Mouse (Mus musculus) forelimb bud, embryonic 11.5 days (tissue): ENCODE measurements around the gene Tmem191c.

ENCODE experiments used
- DNase-seq: peaks from one replicate; pipeline ENCODE4 v3.0.0-alpha.2; 2012; ENCODE audit warnings: low read depth, low spot score

Gene Tmem191c

DNA sequence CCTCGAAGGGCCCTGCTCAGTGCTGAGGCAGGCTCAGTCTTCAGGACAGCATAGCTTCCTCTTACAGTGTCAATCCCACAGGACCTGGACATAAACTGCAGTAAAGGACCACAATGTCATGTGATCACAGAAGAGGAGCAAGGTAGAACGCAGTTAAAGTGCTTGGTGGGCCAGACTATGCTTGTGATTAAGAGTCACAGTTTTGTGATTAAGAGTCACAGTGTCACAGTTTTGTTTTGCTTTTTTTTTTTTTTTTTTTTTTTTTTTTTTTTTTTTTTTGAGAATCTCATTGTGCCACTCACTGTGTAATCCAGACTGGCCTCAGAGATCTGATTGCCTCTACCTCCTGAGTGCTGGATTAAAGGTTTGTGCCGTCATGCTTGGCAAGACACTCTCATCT lies 9.8 kb upstream of the Tmem191c start:
- no peak for DNase-seq

DNA sequence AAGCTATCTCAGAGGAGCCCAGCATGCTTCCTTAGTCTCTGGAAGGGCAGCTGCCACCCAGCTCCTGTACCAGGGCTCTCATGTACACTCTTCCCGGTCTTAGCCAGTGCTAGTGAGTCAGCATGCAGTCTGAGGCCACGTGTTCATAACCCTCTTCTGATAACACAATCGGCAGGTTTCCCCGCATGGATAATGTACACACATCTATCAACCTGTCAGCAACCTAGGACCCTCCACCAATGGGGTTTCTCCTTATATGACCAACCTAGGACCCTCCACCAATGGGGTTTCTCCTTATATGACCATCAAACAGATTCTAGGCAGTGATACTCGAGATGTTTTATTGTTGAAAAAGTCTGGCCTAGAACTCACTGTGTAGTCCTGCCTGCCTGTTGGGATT lies 7.9 kb upstream of the Tmem191c start:
- no peak for DNase-seq

DNA sequence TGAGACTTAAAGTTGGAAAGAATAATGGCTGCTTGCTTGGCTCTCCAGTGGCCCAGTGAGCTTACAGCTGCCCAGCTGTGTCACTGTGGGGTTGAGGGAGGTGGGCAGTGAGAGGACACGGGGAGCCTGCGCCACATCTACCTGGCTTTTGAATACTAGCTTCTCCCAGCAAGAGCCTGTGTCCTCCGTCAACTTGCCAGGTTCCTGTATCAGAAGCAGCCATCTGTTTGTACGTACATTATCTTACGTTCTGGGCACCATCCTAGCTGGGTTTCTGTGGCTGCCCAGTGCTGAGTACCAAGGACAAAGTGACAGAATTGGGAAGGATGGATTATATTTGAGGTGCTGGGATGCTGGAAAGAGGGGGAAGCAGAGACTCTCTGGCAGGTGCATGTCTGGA lies 6.0 kb upstream of the Tmem191c start:
- DNase-seq: no peak

DNA sequence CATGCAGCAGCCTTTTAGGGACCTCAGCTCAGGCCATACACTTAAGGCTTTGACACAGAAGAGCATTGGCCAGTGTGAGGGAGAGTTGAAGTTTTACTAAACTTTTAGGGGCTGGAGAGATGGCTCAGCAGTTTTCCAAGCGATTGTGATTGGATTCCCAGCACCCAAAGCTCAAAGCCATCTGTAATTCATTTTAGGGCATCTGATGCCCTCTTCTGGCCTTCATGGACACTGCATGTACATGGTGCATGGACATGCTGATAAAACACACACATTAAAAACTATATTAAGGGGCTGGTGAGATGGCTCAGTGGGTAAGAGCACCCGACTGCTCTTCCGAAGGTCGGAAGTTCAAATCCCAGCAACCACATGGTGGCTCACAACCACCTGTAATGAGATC lies 4.8 kb upstream of the Tmem191c start:
- no peak for DNase-seq

DNA sequence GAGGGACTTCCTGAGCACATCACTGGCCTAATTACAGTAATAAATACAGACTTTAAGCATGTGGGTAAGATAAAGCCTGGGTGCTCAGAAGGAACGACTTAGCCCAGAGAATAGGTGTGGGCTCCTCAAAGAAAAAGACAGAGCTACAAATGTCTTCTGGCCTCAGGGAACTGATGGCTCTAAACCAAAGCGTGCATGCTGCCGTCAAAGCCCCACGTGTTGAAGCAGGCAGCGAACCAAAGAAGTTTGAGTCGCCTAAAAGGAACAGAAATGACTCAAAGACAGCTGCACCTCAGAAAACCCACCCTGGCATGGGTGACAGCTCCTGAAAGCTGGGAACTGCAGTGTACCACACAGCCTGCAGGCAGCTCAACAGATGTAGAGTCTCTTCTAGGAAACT lies 4.0 kb upstream of the Tmem191c start:
- DNase-seq: no peak

DNA sequence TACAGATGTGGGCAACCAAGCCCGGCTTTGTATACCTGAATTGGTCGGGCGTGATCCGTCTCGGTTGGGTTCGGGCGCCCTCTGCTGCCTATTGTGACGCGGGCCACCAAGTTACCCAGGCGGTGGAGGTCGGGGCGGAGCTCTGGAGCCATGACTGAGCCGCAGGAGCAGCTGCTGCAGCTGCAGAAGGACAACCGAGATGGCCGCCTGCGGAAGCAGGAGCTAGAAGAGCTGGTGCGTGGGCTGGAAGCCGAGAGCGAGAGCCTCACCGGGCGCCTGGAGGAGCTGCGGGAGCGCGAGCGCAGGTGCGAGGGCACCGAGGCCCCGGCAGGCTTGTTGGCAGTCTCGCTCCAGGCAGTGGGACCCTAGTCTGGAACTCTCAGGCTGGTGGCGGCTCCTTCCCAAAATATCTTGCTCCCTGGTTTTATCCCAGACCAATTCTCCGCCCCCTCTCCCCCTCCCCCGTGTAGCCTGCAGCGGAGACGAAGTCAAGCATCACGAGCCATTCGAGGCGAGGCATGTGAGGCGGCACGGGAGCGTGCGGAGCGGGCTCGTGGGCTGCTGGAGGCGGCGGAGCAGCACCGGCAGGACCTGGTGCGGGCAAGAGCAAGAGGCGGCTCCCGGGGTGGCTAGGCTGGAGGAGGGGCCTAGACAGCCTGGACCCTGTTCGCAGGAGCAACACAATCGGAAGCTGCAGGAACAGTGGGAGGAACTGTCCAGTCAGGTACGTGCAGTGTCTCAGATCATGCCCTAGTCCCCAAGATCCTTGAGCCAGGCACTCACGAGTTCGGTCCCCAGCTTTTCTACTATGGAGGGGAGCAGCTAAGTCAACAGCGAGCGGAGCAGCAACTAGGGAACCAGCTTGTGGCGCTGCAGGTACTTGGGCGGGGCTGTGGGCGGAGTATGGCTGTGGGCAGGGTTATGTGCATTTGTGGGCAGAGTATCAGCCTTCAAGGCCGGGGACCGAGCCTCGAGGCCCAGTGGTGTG lies 581 bp downstream of the Tmem191c start:
- peak; percentile 89 for DNase-seq

DNA sequence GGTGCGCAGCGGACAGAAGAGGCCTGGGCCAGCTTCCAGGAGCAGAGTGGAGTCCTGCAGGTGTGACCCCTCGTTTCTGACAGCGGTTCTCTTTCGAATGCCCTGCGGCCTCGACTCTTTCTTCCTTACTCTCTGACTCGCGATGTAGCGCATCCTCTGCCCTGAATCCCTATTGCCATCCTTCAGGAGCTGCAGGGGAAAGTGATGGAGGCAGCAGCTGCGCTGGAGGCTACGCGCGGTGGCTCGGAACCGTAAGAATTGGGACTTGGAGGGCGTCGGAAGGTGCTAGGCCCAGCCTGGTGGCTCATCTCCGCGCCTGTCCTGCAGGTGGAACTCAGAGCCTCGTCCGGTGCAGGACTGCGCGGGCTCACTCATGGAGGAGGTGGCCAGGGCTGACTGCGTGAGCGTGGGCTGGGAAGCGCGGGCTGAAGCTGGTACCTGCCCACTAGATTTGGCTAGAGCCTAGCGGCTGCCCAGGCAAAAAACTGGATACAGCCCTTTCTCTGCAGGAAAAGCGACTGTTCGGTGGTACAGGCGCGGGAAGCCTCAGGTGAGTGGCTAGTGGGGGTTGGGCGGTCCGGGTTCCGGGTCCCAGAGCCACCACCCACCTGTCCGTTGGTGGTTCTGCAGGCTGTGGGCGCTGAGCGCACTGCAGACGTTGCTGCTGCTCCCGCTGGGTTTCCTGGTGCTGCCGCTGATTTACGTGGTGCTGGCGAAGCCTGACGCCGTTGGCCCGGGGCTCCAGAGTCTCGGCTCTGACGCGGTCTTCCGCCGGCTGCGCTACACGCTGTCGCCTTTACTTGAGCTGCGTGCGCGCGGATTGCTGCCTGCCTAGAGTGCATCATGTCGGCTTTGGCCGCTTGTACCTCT lies 1.7 kb downstream of the Tmem191c start:
- DNase-seq: peak; percentile 48

DNA sequence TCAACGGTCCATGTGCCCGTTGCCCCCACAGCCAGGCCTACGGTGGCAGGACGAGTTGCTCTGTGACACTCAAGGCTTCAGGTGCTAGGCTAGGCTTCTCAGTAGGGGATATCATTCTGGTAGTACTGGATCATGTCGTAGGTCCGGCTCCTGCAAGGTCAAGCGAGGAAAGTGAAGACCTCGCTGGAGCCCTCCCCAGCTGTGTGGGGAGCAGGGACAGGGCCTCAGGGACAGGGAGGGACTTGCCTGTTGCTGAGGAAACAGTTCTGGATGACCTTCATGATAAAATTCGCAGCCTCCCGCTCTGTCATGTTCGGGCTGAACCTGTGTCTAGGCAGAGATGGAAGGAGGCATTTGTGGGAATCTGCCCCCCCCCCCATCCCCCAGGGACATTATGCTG lies 4.6 kb downstream of the Tmem191c start:
- DNase-seq: no peak

DNA sequence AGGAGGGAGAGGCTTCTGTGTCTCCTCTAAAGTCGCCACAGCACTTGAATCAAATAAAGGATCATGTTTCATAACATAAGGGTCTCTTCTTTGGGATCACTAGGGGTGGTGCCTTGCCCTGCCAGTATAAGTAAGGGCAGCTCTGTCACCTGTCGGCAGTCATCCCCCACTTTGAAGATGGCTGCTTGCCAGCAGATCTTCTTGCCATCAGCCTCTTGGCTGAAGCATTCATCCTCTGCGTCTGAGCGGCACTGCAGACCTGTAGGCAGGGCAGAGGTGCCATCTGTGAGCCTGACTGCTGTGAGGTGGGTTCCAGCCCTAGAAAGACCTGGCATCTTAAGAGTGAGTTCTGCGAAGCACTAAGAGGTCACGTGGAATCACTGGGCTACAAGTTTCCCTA lies 7.3 kb downstream of the Tmem191c start:
- no peak for DNase-seq

DNA sequence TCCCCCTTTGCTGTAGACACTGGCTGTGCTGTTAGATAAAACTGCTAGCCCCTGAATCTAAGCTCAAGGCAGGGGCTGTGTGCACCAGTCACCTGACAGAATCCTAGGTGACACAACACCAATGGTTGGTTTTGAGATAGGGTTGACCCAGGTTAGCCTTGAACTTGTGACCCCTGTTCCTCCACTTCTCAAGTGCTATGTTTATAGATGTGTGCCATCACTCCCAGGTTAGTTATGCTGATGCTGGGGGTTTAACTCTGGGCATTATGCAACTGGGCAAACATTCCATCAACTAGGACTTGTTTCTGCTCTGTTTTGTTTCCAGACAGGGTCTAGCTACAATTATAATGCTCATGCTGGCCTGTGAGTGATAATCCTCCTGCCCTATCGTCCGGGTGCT lies 11.2 kb downstream of the Tmem191c start:
- DNase-seq: no peak

DNA sequence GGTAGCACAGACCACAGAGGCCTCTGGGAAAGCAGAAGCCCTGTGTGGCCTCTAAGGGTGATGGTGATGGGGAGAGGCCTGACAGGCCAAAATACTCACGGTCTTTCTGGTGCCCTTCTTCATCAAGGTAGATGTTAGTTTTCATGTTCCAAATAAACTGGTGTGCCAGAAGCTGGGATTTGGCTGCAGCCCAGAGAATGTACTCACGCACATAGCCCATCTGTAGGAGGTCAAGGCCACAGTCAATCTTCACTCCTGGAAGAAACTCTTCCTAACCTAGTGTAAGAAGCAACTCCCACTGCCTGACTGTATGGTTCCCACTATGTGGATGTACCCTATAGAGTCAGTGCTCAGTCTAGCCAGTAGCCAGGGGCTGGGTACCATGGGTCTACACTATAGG lies 15.1 kb downstream of the Tmem191c start:
- no peak for DNase-seq

DNA sequence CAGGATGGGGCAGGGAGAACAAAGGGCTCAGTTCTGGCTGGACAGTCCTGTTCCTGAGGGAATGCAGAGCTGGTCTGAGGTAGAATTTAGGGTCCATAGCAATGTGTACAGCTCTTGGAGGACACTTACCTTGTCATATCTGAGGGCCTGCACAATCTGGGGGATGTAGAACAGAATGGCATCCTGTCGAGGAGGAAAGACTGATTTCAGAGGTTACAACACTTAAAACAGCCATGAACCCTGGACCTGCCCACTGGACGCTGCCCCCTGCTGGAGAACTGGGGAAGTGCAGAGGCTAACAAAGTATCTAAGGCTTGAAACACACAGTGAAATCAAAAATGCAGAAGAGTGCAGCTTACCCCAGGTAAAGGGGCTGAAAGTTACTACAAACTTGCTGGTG lies 16.9 kb downstream of the Tmem191c start:
- peak; percentile 79 for DNase-seq

DNA sequence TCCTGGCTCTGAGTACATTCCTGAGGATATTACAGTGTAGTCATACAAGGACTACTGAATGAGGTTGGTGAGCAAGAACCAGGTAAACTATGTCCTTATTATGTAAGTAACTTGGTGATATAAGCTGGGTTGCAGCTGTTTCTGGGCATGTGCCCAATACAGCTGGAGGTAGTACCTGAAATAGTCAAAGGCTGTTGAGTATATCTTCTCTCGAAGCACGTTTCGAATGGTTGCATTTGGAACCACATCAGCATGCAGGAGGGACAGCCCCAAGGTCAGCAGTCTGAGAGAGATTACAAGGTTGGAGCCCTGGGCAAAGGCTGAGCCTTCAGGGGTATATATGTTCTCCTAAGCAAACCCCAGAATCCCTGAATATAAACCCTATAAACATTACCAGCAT lies 24.9 kb downstream of the Tmem191c start:
- no peak for DNase-seq

DNA sequence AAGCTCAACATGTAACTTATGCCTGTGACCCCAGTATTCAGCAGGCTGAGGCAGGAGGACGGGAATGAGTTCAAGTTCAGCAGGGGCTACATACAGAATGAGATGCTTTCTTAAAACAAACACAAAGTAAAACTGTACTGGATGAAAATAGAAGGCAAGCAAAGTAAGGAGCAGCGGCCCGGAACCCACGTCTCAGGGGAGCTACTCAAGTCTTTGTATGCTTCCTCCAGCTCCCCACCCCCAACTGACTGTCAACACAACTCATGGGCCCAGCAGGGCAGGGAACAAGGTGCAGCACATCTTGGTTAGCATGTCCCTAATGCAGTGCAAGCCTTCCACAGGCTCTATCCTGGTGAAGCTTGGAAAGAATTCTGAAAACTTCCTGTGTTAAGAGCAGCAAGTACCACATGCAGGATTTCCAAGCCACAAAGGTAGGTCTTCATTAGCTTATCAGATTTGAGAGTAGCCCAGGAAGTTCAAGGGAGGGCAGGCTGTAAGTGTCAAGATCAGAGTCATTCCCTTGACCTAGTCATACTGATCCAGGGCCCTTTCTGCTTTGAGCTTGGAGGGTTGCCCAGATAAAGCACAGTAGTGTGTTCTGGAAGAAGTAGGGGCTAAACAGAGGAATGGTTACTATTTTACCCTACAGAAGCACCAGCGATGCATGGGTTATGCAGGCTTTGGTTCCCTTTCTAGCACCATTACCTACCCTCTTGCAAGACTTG lies 27.8 kb downstream of the Tmem191c start:
- no peak for DNase-seq

DNA sequence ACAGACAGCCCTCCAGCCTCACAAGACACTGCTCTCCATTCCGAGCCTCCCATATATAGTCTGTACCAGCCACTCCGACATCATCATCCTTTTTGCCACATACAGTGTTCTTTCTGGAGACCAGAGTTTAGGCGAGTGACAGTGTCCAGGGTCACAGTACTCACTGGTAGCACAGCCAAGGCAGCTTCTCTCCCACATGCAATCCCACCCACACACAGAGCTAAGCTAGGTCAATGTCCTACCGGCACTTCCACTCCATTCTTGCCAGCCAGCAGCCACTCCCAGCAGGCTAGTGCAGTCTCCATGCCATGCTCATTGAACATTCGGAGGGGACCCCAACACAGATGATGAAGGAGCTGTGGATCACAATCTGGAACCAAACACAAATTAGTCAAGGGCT lies 31.6 kb downstream of the Tmem191c start:
- no peak for DNase-seq

DNA sequence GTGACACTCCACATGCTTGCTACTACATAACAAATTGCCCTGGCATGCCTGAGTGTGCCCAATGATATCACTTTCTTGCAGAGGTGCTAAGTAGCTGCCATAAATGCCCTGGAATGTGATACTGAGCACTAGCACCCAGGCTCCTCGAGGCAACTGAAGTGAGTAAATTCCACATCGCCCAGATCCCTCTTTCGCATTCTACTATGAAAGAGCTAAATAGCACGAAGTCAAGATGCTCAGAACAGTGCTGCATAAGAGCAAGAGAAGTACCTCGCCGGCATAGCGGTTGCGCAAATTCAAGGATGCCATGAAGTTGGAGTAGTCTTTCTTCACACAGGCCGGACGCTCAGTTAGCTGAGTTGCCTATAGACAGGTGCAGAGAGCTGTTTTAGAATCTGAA lies 33.2 kb downstream of the Tmem191c start:
- DNase-seq: no peak

DNA sequence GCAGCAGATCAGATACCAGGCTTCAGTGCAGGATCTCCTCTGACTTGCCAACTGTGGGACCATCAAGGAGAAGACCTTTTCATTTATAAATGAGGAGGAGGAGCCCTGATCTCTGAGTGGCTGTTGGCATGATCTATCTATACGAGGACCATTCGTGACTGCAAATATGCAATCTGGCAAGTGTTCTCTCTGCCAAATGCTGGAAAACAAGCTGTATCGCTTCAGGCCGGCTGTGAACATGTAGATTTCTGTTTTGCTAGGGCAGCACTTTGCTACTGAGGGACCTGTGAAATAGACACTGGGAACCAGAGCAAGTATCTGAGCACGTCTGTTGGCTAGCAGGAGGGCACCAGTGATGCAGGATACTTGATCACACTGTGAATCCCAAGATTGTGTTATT lies 36.7 kb downstream of the Tmem191c start:
- no peak for DNase-seq

DNA sequence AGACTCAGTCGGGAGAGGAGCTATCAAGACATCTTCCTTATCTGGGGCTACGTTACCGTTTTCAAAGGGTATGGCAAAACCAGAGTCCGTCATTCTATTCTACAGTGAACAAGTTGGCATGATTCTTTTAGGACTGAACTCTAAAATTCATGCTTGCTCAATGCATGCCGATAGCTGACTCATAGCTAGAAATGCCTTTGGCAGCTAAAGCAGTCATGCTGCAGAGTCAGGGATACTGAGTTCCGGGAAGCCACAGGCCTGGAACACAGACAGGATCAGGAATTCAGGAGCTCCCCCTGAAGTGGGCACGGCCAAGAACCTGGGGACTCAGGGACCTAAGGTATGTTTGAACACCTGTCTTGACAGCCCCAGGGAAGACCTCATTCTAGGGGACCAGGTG lies 40.7 kb downstream of the Tmem191c start:
- no peak for DNase-seq

DNA sequence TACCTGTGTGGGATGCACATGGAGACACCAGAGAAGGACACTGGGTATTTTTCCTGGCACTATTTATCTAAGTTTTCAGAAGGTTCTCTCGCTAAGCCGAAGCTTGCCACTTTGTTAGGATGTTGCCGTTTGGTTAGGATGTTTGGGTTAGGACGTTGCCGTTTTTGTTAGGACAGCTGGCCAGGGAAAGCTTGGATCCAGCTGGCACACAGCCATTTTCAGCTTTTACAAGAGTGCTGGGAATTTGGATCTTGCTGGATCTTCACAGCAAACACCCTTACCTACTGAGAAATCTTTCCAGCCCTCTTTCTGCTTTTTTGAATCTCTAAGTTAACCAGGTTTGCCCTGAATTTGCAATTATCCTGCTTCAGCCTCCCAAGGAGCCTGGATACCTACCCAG lies 45.6 kb downstream of the Tmem191c start:
- no peak for DNase-seq

DNA sequence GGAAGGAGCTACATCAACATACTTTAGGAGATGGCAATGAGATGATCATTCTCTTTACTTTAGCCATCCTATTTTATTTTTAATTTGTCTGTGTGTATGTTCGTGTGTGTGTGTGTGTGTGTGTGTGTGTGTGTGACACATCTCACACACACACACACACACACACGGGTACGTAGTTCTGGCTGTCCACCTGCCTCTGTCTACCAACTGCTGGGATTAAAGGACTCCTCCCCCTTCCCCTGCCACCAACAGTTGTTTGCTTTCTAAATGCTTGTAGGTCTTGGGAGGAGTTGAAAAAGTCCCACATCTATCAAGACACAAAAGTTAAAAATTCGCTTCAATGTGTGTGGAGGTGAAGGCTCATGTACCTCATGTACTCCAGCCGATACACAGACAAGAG lies 48.9 kb downstream of the Tmem191c start:
- DNase-seq: no peak

DNA sequence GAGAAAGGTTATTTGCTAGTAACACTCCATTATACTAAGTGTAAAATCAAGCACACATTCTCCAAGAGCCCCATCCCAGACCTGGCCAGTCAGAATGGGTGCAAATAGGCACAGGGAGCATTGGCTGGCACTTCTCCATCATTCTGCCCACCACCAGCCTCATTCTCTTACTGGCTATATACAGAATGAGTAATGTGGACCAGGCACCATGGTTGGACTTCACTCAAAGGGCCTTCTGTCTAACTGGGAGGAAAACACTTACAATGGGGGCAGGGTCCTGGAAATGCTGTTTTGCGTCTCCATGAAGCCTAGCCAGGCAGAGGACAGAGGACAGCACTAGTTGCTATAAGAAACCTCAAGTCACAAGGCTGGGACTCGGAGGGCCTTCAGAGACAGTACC lies 50.2 kb downstream of the Tmem191c start:
- no peak for DNase-seq
